Mouse (Mus musculus): ENCODE measurements at regions not wholly inside any gene's neighbourhood (a gene's known extent, or its start where the extent isn't known, plus 50 kb on each side); places are given as distances from the start of the nearest gene placed in this dataset.

- DNase-seq = no peak
Observed at GRCm38 (mm10) chr5:133686206-133686605, 413.3 kb upstream of the Castor2 start.

GRCm38 (mm10) chr5:133683021-133683420, 416.5 kb upstream of the Castor2 start:
- no peak for DNase-seq

- peak; percentile 71 to 72 for DNase-seq
Observed at GRCm38 (mm10) chr5:133676791-133677450, 422.6 kb upstream of the Castor2 start.

GRCm38 (mm10) chr5:133675636-133676035, 423.9 kb upstream of the Castor2 start:
- no peak for DNase-seq

GRCm38 (mm10) chr5:133666473-133666872, 433.0 kb upstream of the Castor2 start:
- peak; percentile 26 to 32 for DNase-seq

- no peak for DNase-seq
Observed at GRCm38 (mm10) chr5:133662474-133663256, 436.8 kb upstream of the Castor2 start.

- no peak for DNase-seq
Observed at GRCm38 (mm10) chr5:133660351-133660750, 439.2 kb upstream of the Castor2 start.

GRCm38 (mm10) chr5:133656837-133657236, 442.7 kb upstream of the Castor2 start:
- no peak for DNase-seq

- no peak for DNase-seq
Observed at GRCm38 (mm10) chr5:133653431-133653830, 446.1 kb upstream of the Castor2 start.

- DNase-seq = no peak
Observed at GRCm38 (mm10) chr5:133650246-133650645, 449.3 kb upstream of the Castor2 start.

- DNase-seq = no peak
Observed at GRCm38 (mm10) chr5:133645696-133646195, 453.8 kb upstream of the Castor2 start.

- DNase-seq = no peak
Observed at GRCm38 (mm10) chr5:133643326-133643725, 456.2 kb upstream of the Castor2 start.

- no peak for DNase-seq
Observed at GRCm38 (mm10) chr5:133634481-133634880, 465.0 kb upstream of the Castor2 start.

GRCm38 (mm10) chr5:133631812-133632211, 467.7 kb upstream of the Castor2 start:
- DNase-seq = no peak

- peak in 1 of 2 experiments; percentile 5 for DNase-seq
Observed at GRCm38 (mm10) chr5:133619347-133619746, 480.2 kb upstream of the Castor2 start.

- no peak for DNase-seq
Observed at GRCm38 (mm10) chr5:133601241-133601739, 498.2 kb upstream of the Castor2 start.

- DNase-seq = no peak
Observed at GRCm38 (mm10) chr5:133600630-133601029, 498.9 kb upstream of the Castor2 start.

GRCm38 (mm10) chr5:133598105-133598504, 501.4 kb upstream of the Castor2 start:
- DNase-seq = no peak

GRCm38 (mm10) chr5:133586492-133586891, 513.0 kb upstream of the Castor2 start:
- no peak for DNase-seq

GRCm38 (mm10) chr5:133585181-133585580, 514.3 kb upstream of the Castor2 start:
- peak; percentile 36 to 49 for DNase-seq

GRCm38 (mm10) chr5:133576595-133576994, 522.9 kb upstream of the Castor2 start:
- no peak for DNase-seq

- DNase-seq = no peak
Observed at GRCm38 (mm10) chr5:133569096-133569495, 530.4 kb upstream of the Castor2 start.

- DNase-seq = no peak
Observed at GRCm38 (mm10) chr5:133566506-133566905, 533.0 kb upstream of the Castor2 start.

GRCm38 (mm10) chr5:133550657-133551056, 548.9 kb upstream of the Castor2 start:
- no peak for DNase-seq

Data from layer of hippocampus, postnatal 36 days (tissue).